Mouse (Mus musculus) splenic B cell, adult 2 months (primary cell): Measurements from ENCODE around the gene Pdzd2.
A peak's percentile ranks its signal among the peaks of the same experiment; 100 is the strongest.
"Not testable (repeated sequence)": the region's sequence is repeated elsewhere in the genome, so short reads cannot be mapped to it uniquely, and the experiment has no call there.

Experiments used
- DNase-seq: peaks from one replicate; pipeline ENCODE4 v3.0.0-alpha.2; 2011; ENCODE audit warnings: low read depth, low spot score
- H3K27me3 ChIP-seq: 2 replicates; pipeline ENCODE4 v1.6.1; 2012; ENCODE audit warnings: mild to moderate bottlenecking, low read length, moderate library complexity, mixed read lengths; ENCODE audit not compliant: control insufficient read depth, poor library complexity, insufficient read depth, severe bottlenecking
- H3K36me3 ChIP-seq: 2 replicates; pipeline ENCODE4 v1.6.1; 2012; ENCODE audit warnings: mild to moderate bottlenecking, low read length, moderate library complexity, mixed read lengths; ENCODE audit not compliant: control insufficient read depth, poor library complexity, insufficient read depth, severe bottlenecking

Pdzd2 gene

DNA sequence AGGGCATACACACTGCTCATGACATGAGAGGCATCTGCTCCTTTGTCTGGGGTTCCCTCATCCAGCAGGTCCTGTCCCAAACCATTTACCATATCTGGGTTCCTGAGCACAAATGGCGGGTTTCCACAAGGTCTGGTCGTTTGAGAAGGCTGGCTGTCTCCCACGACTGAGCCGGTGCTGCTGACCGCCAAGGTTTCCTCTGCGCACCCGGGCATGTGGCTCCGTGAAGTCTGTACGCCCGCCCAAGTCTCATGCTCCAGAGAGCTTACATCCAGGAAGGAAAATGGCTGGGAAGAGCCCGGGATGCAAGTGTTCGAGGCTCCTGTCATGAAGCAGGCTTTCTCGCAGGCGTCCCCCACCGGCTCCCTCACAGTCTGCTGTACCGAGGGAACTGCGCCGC lies 364.8 kb downstream of the Pdzd2 start:
- no peak for DNase-seq
- no peaks in the 10 kb centered on the region for H3K36me3 ChIP-seq
- no peaks in the 10 kb centered on the region for H3K27me3 ChIP-seq

DNA sequence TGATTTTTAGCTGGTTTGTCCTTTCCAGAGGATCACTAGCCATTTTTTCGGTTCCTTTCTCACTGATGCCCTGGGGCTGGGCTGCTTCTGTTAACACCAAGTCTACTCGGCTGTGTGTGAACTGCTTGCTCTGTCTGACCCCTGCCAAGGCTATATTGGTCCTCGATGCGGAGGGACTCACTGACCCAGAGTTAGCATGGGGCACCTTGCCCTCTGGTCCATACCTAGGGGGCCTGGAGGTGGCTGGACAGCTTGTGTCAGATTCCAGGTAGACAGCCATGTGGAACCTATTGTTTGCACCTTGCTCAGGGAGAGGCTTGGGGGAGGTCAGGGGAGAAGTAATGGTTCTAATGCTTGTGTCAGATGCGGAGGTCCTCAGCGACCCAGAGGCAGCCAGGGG lies 365.8 kb downstream of the Pdzd2 start:
- Histone ChIP-seq H3K36me3 (no peaks in the 10 kb centered on the region), H3K27me3 (no peaks in the 10 kb centered on the region)
- no peak for DNase-seq

DNA sequence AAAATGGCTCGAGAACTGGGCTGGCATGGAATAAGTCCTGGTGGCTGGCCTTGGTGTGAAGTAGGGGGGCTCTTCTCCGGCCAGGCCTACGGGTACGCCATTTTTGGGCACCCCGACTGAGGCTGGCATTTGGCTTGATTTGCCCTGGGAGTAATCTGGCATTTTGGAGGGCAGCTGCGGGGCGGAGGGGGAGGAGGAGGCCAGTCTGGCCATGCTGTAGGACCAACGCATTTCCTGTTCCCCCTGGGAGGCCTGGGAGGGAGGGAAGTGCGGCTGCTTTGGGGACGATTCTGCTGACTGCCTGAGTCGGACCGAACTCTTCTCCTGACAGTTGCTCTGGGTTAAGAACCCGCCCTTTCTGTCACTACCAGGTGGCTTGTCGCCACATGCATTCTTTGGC lies 366.2 kb downstream of the Pdzd2 start:
- no peaks in the 10 kb centered on the region for H3K36me3 ChIP-seq
- no peaks in the 10 kb centered on the region for H3K27me3 ChIP-seq
- no peak for DNase-seq

DNA sequence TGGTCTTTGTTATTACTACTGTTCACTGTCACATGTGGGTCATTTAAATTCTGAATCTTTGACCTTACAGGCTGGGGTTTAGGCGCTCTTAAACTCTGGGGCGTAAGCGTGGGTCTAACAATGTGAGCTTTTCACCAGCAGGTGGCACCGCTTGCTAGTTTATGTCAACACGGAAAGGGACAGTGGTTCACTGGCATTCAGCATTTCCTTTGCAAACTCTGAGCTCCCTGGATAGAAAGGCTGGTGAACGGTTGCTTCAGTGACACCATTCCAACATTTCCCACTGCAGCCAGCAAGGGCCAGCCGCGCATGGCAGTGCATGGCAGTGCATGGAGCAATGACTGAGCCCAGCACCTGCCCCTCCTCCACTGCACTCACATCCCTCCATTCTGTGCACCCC lies 368.5 kb downstream of the Pdzd2 start:
- DNase-seq: peak; percentile 80
- no peaks in the 10 kb centered on the region for H3K27me3 ChIP-seq

DNA sequence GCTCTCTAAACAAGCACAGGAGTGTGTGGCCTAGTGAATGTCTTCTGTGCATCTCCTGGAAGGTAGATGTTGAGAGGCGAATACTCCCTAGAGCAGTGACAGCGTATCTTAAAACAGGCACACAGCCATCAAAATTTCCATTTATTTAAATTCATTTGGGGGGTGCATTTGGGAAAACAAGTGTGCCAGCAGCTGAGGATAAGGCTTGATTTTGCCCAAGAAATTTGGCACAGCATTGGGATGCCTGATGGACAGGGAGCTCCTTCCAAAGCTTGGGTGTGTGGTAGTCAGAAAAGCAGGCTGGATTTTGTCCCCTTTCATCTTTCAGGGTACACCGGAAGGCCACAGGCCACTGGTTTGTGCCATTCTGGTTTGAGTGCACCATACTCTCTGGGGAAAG lies 369.6 kb downstream of the Pdzd2 start:
- no peaks in the 10 kb centered on the region for H3K36me3 ChIP-seq
- no peaks in the 10 kb centered on the region for H3K27me3 ChIP-seq
- DNase-seq: no peak

More for the DNA sequence above, 368.5 kb downstream of the Pdzd2 start:
- H3K36me3 ChIP-seq: no peaks in the 10 kb centered on the region

DNA sequence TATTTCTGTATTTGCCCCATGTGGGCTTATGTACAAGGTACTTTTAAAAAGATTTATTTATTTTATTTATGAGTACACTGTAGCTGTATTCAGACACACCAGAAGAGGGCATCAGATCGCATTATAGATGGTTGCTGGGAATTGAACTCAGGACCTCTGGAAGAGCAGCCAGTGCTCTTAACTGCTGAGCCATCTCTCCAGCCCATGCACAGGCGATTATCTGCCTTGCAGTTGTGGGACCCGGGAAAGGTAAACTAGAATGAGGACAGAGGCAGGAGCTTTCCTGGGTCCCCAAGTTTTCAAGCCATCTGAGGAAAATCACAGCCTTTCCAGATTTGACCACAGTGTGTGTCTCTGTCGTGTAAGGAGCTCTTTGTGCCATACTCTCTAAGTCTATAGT lies 370.9 kb downstream of the Pdzd2 start:
- Histone ChIP-seq H3K36me3 (no peaks in the 10 kb centered on the region), H3K27me3 (no peaks in the 10 kb centered on the region)
- no peak for DNase-seq

DNA sequence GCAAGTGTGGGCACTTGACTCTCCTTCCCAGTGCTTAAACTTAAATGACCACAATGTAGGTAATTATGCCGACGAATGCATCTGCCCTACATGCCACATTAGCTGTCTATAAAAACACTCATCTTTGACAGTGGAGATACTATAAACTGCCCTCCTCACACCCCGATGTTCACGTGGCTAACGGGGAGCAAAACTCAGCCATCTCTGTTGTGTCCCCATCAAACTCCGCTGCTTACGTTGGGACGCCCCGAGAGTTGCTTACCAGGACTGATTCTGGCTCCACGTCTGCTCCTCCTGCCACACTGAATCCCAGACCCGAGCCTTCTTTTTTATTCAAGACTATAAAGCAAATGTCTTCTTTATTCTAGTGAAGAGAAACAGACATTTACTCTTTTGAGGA lies 371.4 kb downstream of the Pdzd2 start:
- Histone ChIP-seq H3K27me3 (no peaks in the 10 kb centered on the region), H3K36me3 (no peaks in the 10 kb centered on the region)
- DNase-seq: no peak

DNA sequence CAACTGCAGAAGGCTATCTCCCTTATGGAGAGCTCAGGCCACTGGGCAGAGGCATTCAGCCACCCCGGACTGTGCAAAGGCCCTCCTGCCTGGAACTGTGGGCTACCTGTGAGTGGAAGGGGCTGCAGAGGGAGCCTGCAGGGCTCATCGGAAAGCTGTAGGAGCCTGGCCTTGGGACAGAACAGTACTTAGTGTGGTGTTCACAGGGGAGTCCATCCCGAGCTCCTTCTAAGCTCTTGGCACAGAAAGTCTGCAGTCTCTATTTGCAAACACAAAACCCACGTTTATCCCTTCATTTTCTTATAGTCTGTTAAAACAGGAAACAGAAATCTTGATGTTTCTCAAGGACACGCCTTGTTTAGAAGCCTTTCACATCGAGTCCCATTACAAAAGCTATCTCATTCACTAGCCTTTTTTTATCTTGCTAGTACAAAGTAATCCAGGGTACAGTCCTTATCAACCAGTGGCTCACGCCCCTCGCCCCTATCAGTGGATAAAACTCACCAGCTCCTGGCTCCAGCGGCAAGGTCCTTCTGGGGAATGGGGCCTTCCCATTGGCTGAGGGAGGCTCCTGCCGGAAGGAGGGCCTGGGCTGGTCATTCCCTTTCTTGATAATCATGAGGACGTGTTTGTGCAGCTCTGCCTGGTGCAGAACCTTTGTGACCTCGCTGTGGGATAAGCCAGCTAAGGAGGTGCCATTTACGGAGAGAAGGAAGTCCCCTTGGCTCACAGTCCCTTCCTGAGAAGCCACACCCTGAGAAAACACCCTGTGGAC lies 372.2 kb downstream of the Pdzd2 start:
- Histone ChIP-seq H3K36me3 (no peaks in the 10 kb centered on the region), H3K27me3 (no peaks in the 10 kb centered on the region)
- DNase-seq: no peak

DNA sequence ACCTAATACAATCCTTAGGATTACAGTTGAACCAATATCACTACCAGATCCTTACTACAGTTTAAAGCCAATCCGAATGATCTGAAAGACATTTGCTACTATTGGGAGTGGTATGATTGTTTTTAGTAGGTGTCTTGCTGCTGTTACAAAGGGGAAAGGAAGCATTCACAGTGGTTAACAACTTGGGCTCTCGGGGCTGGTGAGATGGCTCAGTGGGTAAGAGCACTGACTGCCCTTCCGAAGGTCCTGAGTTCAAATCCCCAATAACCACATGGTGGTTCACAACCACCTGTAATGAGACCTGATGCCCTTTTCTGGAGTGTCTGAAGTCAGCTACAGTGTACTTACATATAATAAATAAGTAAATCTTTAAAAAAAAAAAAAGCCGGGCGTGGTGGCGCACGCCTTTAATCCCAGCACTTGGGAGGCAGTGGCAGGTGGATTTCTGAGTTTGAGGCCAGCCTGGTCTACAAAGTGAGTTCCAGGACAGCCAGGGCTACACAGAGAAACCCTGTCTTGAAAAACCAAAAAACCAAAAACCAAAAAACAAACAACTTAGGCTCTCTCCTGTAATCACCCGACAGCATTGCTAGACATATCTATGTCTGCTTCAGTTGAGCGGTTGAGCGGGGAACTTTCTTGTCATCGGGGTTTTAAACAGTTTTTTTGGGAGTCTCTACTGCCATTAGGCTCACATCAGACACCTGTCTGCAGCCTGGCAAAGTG lies 373.0 kb downstream of the Pdzd2 start:
- H3K27me3 ChIP-seq, DNase-seq, H3K36me3 ChIP-seq: not testable (repeated sequence)

DNA sequence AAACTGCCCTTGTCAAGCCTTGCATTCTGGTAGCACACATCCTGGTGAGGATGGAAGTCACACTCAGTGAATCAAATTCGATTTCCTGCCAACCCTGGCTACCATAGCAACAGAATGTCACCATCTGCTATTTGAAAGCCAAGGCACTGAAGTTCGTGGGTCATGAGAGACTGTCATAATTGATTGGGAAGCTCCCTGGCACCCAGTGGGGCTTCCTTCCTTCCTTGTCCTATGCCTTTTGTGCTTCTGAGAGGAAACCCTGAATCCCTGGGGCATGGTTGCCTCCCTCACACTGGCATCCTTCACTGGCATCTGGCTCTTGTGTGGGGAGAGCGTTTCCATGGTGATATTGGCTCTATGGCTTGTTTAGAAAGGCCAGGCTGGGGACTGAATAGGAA lies 373.7 kb downstream of the Pdzd2 start:
- no peaks in the 10 kb centered on the region for H3K36me3 ChIP-seq
- H3K27me3 ChIP-seq: no peaks in the 10 kb centered on the region
- no peak for DNase-seq

DNA sequence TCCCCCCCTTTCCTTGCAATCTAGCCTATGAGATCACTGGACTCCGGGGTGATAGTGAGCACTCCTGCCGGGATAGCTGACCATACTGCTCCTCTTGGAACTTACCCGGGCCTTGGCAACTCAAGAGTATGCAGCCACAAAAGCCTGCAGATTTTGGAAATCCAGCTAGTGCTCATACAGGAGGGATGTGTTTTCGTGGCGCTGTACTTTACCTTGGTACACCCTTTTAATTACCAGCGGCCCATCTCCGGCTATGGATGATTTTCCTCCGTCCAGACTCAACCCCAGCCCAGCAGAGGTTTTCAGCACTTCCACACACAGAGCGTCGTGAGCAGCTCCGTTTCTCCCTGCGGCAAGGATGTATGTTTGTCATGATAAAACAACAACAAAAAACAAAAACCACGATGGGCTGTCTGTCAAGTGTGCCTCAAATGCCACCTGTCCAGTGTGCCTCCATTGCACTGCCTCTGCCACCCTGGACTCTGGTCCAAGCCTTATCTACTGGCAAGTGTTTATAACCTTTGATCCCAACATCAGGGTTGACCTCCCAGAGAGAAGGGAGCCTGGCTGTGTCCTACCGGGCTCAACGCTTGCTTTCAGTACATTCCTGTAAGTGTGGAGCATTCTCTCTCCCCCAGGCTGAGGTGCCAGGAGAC lies 374.2 kb downstream of the Pdzd2 start:
- Histone ChIP-seq H3K27me3 (no peaks in the 10 kb centered on the region), H3K36me3 (no peaks in the 10 kb centered on the region)
- DNase-seq: no peak

DNA sequence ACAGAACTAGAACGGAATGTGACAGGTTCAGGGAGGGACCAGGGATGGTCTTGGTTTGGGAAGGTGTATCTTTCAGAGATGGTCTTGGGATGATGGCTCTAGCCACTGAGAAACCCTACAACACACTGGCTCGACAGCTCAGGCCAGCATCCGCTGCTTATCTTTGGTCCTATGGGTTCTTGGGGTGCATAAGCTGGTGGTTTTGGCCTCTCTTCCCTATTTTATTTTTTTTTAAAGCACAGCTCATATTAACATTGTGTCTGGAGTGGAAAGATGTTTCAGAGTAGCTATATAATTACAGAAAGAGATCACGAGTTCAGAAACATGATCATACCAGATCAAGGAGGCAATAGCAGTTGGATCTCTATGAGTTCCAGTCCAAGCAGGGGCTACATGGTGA lies 375.6 kb downstream of the Pdzd2 start:
- Histone ChIP-seq H3K27me3 (no peaks in the 10 kb centered on the region), H3K36me3 (no peaks in the 10 kb centered on the region)
- no peak for DNase-seq

DNA sequence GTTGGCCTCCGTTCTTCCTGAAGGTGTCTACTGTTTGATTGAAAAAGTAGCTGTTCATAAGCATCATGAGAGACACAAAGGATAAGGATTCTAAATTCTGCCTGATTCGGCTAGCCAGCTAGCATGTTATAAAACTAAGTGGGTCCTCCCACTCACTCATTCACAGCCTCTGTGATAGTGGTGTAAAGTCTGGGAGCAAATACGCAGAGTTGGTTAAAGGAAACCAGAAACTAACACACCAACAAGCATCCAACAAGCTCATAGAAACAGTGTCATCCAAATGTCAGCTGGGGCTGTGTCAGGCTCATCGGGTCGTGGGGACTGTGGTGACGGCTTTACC lies 377.1 kb downstream of the Pdzd2 start:
- no peaks in the 10 kb centered on the region for H3K36me3 ChIP-seq
- no peak for DNase-seq

DNA sequence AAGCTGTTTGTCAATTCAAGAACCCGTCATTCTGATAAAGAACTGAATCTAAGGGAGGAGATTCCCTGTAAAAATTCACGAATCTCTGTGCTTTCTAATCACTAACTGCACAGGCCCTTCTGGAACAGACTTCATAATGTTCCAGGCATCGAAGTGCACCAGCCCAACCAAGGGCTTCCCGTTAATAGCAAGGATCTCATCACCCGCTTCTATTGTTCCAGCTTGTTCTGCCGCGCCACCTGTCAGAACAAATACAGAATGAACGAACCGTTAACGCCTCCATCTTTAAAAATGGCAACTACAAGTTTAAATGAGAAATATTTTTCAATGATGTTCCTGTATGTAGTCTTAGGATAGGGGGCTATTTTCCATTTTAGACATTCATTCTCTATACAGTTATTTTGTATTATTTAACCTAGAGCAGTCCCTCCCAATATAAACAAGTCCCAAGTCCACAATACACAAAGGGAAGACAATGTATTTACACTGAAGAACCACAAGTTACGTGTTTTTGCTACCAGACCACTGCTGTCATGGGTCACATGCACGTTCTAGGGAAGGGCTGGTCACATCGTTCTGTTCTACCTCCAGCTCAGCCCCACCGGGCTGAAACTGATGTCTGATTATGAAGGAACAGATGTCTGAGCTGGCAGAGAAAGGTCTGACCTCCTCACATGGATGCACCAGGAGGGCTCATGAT lies 377.6 kb downstream of the Pdzd2 start:
- Histone ChIP-seq H3K36me3 (no peaks in the 10 kb centered on the region), H3K27me3 (no peaks in the 10 kb centered on the region)
- DNase-seq: no peak

More for the DNA sequence above, 377.1 kb downstream of the Pdzd2 start:
- no peaks in the 10 kb centered on the region for H3K27me3 ChIP-seq
